Mouse (Mus musculus) hindbrain, embryonic 16.5 days (tissue): ENCODE data around the gene Cep170. TPM values are rescaled to one million over a fixed set of nuclear protein-coding genes. Genes with fewer than 3 reads are reported as not detected.

Experiments used
- ATAC-seq: fragments of 200-750 bp; cut with Nextera tagmentation; 2 replicates; pipeline ENCODE4 v1.8.0; 2017; ENCODE audit warnings: moderate TSS enrichment, moderate library complexity
- H3K27ac ChIP-seq: fragments of 300-500 bp; sonication (generic); 2 replicates; pipeline ENCODE4 v1.5.1; 2014; ENCODE audit warnings: low read depth, mild to moderate bottlenecking, control low read depth, low read length, moderate library complexity
- H3K27me3 ChIP-seq: fragments of 300-500 bp; sonication (generic); replicated peaks from 2 replicates; pipeline ENCODE4 v1.6.1; 2014; ENCODE audit warnings: low read length; ENCODE audit not compliant: control insufficient read depth, insufficient read depth
- H3K36me3 ChIP-seq: fragments of 300-500 bp; sonication (generic); 2 replicates; pipeline ENCODE4 v1.6.1; 2014; ENCODE audit warnings: mild to moderate bottlenecking, low read length, moderate library complexity, mixed read lengths; ENCODE audit not compliant: control insufficient read depth, insufficient read depth
- H3K4me1 ChIP-seq: fragments of 300-500 bp; sonication (generic); 2 replicates; pipeline ENCODE4 v1.6.1; 2014; ENCODE audit warnings: low read depth, low read length; ENCODE audit not compliant: control insufficient read depth, insufficient read depth
- H3K4me2 ChIP-seq: fragments of 300-500 bp; sonication (generic); 2 replicates; pipeline ENCODE4 v1.6.1; 2014; ENCODE audit warnings: mild to moderate bottlenecking, low read length, control low read depth, moderate library complexity
- H3K4me3 ChIP-seq: fragments of 300-500 bp; sonication (generic); 2 replicates; pipeline ENCODE4 v1.5.1; 2014; ENCODE audit warnings: mild to moderate bottlenecking, low read length, control low read depth, moderate library complexity
- H3K9ac ChIP-seq: fragments of 300-500 bp; sonication (generic); 2 replicates; pipeline ENCODE4 v1.6.1; 2014; ENCODE audit warnings: low read depth, mild to moderate bottlenecking, control low read depth, low read length, moderate library complexity
- H3K9me3 ChIP-seq: fragments of 300-500 bp; sonication (generic); 2 replicates; pipeline ENCODE4 v1.6.1; 2014; ENCODE audit warnings: mild to moderate bottlenecking, low read length, moderate library complexity; ENCODE audit not compliant: control insufficient read depth
- WGBS: fragments of 180-500 bp; shearing (Covaris S2); extraction: QIAGEN DNeasy Blood & Tissue Kit; methylation state at CpG from one replicate; pipeline ENCODE4 v1.1.7; 2014; 5-methylcytosine and 5-hydroxymethylcytosine counted together
- polyA plus RNA-seq: library from polyadenylated mRNA; unstranded; fragments of >200 nt; fragmentation: Nextera tagmentation; extraction: Ambion mirVana; gene quantifications from 2 replicates; pipeline ENCODE4 v1.2.1, GENCODE M21; 2015

Gene Cep170
- polyA plus RNA-seq, 1 experiment from 2014 or later = 91.4 TPM

- Histone ChIP-seq H3K27me3 (no peaks in the 10 kb centered on the region), H3K9me3 (no peaks in the 10 kb centered on the region), H3K36me3 (no peaks in the 10 kb centered on the region), H3K4me3 (no peak overlapping the region), H3K9ac (no peak overlapping the region), H3K4me2 (no peak overlapping the region), H3K27ac (no peak overlapping the region), H3K4me1 (no peaks in the 10 kb centered on the region; the same call in 1 of the 2 replicates)
- ATAC-seq = no peak
- 91% methylated on average over 4 of the region's 4 CpGs for WGBS
These were observed 2.9 kb upstream of the Cep170 start for GRCm38 (mm10) chr1:176816728-176817127.

GRCm38 (mm10) chr1:176814591-176815062, 760 bp upstream of the Cep170 start, which contains the start of gene Sdccag8:
Gene Sdccag8, plus strand, starts transcription at chr1:176814660.
- peak within 1 kb of the TSS; percentile 100 for H3K27ac ChIP-seq
- peak within 1 kb of the TSS; percentile 71 for H3K4me2 ChIP-seq
- H3K4me3 ChIP-seq = peak within 1 kb of the TSS; percentile 89
- H3K9me3 ChIP-seq = no peaks in the 10 kb centered on the region
- H3K9ac ChIP-seq = peak within 1 kb of the TSS; percentile 100
- peak; percentile 94 for ATAC-seq
- H3K27me3 ChIP-seq = no peaks in the 10 kb centered on the region
- peaks cover 9% of the 10 kb centered on the region for H3K4me1 ChIP-seq
- WGBS = 0% methylated on average over 25 of the region's 25 CpGs
- no peaks in the 10 kb centered on the region for H3K36me3 ChIP-seq

GRCm38 (mm10) chr1:176813292-176814035, 403 bp downstream of the Cep170 start:
- peak overlapping the region; percentile 100 for H3K9ac ChIP-seq
- peak; percentile 51 for ATAC-seq
- peak overlapping the region; percentile 71 for H3K4me2 ChIP-seq
- peaks cover 17% of the 10 kb centered on the region for H3K4me1 ChIP-seq
- peak overlapping the region; percentile 89 for H3K4me3 ChIP-seq
- H3K27me3 ChIP-seq = no peaks in the 10 kb centered on the region
- H3K36me3 ChIP-seq = no peaks in the 10 kb centered on the region
- peak overlapping the region; percentile 100 for H3K27ac ChIP-seq
- H3K9me3 ChIP-seq = no peaks in the 10 kb centered on the region
- WGBS = under 1% methylated on average over 70 of the region's 75 CpGs

- no peaks in the 10 kb centered on the region for H3K36me3 ChIP-seq
- peak overlapping the region; percentile 100 for H3K9ac ChIP-seq
- H3K27ac ChIP-seq = peak overlapping the region; percentile 100
- peak overlapping the region; percentile 71 for H3K4me2 ChIP-seq
- peaks cover 17% of the 10 kb centered on the region for H3K4me1 ChIP-seq
- no peaks in the 10 kb centered on the region for H3K9me3 ChIP-seq
- no peak for ATAC-seq
- H3K27me3 ChIP-seq = no peaks in the 10 kb centered on the region
- WGBS = 13% methylated on average over 11 of the region's 11 CpGs
- H3K4me3 ChIP-seq = peak overlapping the region; percentile 89
These were observed 1.2 kb downstream of the Cep170 start for GRCm38 (mm10) chr1:176812491-176813291.

GRCm38 (mm10) chr1:176811892-176812291, 2.0 kb downstream of the Cep170 start:
- Histone ChIP-seq H3K9ac (peak overlapping the region; percentile 100; the same call in 1 of the 2 replicates), H3K4me3 (peak overlapping the region; percentile 89), H3K27me3 (no peaks in the 10 kb centered on the region), H3K36me3 (no peaks in the 10 kb centered on the region), H3K4me1 (peaks cover 18% of the 10 kb centered on the region), H3K4me2 (peak overlapping the region; percentile 71), H3K27ac (no peak overlapping the region; the same call in 1 of the 2 replicates), H3K9me3 (no peaks in the 10 kb centered on the region)
- WGBS = 68% methylated on average over 3 of the region's 3 CpGs
- ATAC-seq = no peak

- no peak overlapping the region for H3K4me2 ChIP-seq
- no peak for ATAC-seq
These were observed 3.7 kb downstream of the Cep170 start for GRCm38 (mm10) chr1:176810161-176810560.

GRCm38 (mm10) chr1:176800728-176801365, 13.0 kb downstream of the Cep170 start:
- no peak overlapping the region for H3K27ac ChIP-seq
- H3K27me3 ChIP-seq = no peaks in the 10 kb centered on the region
- H3K9me3 ChIP-seq = no peaks in the 10 kb centered on the region
- ATAC-seq = peak; percentile 65; the same call in 1 of the 2 replicates
- H3K4me1 ChIP-seq = peaks cover 10% of the 10 kb centered on the region; the same call in 1 of the 2 replicates
- no peaks in the 10 kb centered on the region for H3K36me3 ChIP-seq
- no peak overlapping the region for H3K4me2 ChIP-seq
- H3K9ac ChIP-seq = no peak overlapping the region
- WGBS = 16% methylated on average over 2 of the region's 2 CpGs
- no peak overlapping the region for H3K4me3 ChIP-seq

More at GRCm38 (mm10) chr1:176810161-176810560, 3.7 kb downstream of the Cep170 start:
- H3K4me3 ChIP-seq = no peak overlapping the region
- no peaks in the 10 kb centered on the region for H3K27me3 ChIP-seq
- H3K36me3 ChIP-seq = no peaks in the 10 kb centered on the region
- H3K9me3 ChIP-seq = no peaks in the 10 kb centered on the region
- H3K4me1 ChIP-seq = peaks cover 20% of the 10 kb centered on the region
- no peak overlapping the region for H3K9ac ChIP-seq
- H3K27ac ChIP-seq = no peak overlapping the region

GRCm38 (mm10) chr1:176798673-176799072, 15.2 kb downstream of the Cep170 start:
- H3K4me2 ChIP-seq = no peak overlapping the region
- H3K27ac ChIP-seq = no peak overlapping the region
- H3K36me3 ChIP-seq = no peaks in the 10 kb centered on the region
- H3K9ac ChIP-seq = no peak overlapping the region
- H3K4me1 ChIP-seq = peaks cover 10% of the 10 kb centered on the region; the same call in 1 of the 2 replicates
- no peaks in the 10 kb centered on the region for H3K27me3 ChIP-seq
- ATAC-seq = no peak
- H3K4me3 ChIP-seq = no peak overlapping the region
- no peaks in the 10 kb centered on the region for H3K9me3 ChIP-seq
